Mouse (Mus musculus): ENCODE results near the gene Hcn1. TPM values are rescaled to one million over a fixed set of nuclear protein-coding genes. Genes with fewer than 3 reads are reported as not detected.

The Hcn1 gene
- polyA plus RNA-seq, 1 experiment, result 15.9 TPM

DNA sequence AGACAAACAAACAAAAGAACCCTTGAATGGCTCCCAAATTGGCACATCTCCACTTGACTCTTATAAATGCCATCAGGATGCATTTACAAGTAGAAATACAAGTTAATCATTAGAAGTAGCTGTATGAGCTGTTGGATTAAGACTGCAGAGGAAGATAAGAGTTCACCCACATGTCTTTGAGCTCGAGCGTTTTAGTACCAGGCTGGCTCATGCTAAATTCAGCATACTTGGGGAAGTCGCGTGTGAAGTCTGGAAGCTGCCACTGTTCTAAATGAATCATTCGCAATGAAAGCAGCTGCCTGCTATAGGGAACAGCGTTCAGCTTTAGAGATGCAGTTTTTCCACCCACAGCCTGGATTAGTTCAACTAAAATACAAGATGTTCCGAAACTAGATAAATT is 57.4 kb downstream of the Hcn1 start:
- DNase-seq, result peak; percentile 28 to 40
- Histone ChIP-seq H3K27me3 (ENCODE audit: control insufficient read depth, insufficient read depth, low read length) (no peaks in the 10 kb centered on the region), H3K4me1 (ENCODE audit: control insufficient read depth, insufficient read depth, low read length) (peaks cover 7% of the 10 kb centered on the region; the same call in 1 of the 2 replicates), H3K27ac (ENCODE audit: insufficient read depth, low read length) (no peak overlapping the region), H3K4me3 (replicated peaks; ENCODE audit: insufficient read depth, low read depth, low read length) (no peak overlapping the region)
- 48% methylated on average over 7 of the region's 7 CpGs for WGBS
- TF ChIP-seq POLR2A (IDR thresholded peaks at IDR 0.05; ENCODE audit: borderline replicate concordance, insufficient read depth, low read length), result no peak
- no peak for TF ChIP-seq CTCF (IDR thresholded peaks at IDR 0.05; ENCODE audit: borderline replicate concordance, insufficient read depth, low read depth, low read length)

DNA sequence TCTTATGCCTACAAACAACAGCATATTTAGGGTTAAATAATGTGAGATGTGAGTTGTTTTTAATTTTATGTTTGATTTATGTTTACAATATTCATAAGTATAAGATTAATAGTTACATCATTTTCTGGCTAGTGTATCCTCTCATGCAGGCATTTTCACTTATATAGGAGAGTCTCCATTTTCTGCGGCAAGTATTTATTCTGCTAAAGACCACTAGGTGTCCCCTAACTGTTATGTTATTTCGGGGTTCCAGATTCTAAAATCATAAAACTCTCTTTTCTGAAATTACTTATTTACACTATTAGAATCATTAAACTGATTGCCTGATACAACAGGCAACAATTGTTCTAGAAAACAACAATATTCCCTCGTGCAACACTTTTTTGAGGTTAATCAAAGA is 60.5 kb downstream of the Hcn1 start:
- Histone ChIP-seq H3K27ac (ENCODE audit: insufficient read depth, low read length) (no peak overlapping the region), H3K4me3 (replicated peaks; ENCODE audit: insufficient read depth, low read depth, low read length) (no peak overlapping the region), H3K27me3 (ENCODE audit: control insufficient read depth, insufficient read depth, low read length) (no peaks in the 10 kb centered on the region), H3K4me1 (ENCODE audit: control insufficient read depth, insufficient read depth, low read length) (peaks cover 7% of the 10 kb centered on the region; the same call in 1 of the 2 replicates)
- no peak for TF ChIP-seq CTCF (IDR thresholded peaks at IDR 0.05; ENCODE audit: borderline replicate concordance, insufficient read depth, low read depth, low read length)
- TF ChIP-seq POLR2A (IDR thresholded peaks at IDR 0.05; ENCODE audit: borderline replicate concordance, insufficient read depth, low read length), result no peak
- 83% methylated on average over 3 of the region's 3 CpGs for WGBS
- peak in 1 of 2 experiments; percentile 9 for DNase-seq

DNA sequence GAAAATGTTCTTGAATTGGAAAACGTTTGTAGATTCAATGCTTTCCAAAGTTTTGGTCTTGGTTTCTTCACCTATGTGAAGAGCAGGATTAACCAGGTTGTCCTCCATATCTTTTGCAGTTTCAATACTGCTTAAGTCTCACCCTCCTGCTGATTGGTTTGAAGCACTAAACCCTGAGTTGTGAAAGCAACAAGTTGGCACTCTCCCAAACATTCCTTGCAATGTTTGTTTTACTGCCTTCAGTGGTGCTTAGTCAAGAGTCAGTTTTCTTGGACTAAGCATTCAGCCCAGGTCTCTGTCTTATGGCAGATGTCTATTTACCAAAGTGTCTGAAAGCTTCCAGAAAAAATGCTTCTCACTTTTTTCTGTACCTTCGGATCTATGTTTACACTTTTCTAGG is 67.2 kb downstream of the Hcn1 start:
- WGBS, result 68% methylated on average over 2 of the region's 2 CpGs
- H3K4me3 ChIP-seq (replicated peaks; ENCODE audit: insufficient read depth, low read depth, low read length), result no peak overlapping the region
- H3K27me3 ChIP-seq (ENCODE audit: control insufficient read depth, insufficient read depth, low read length), result no peaks in the 10 kb centered on the region
- no peak for TF ChIP-seq CTCF (IDR thresholded peaks at IDR 0.05; ENCODE audit: borderline replicate concordance, insufficient read depth, low read depth, low read length)
- DNase-seq, result no peak
- no peak overlapping the region for H3K27ac ChIP-seq (ENCODE audit: insufficient read depth, low read length)
- H3K4me1 ChIP-seq (ENCODE audit: control insufficient read depth, insufficient read depth, low read length), result no peaks in the 10 kb centered on the region

DNA sequence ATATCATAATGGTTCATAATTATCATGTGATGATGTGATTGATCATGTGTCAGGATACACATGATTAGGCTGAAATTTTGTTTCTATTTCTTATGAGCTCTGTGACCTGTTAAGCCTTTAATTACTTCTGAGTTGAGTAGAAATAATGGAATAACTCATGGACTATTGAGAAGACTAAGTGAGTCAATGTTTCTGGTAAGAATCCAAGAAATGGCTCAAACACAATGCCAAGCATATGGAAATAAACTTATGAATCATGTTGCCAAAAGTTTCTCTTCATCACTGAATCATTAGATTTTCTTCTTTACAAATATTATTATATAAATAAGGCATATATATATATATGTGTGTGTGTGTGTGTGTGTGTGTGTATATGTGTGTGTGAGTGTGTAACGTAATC is 69.7 kb downstream of the Hcn1 start:
- H3K27ac ChIP-seq (ENCODE audit: insufficient read depth, low read length), result no peak overlapping the region
- 100% methylated on average over 1 of the region's 1 CpGs for WGBS
- DNase-seq, result no peak
- TF ChIP-seq CTCF (IDR thresholded peaks at IDR 0.05; ENCODE audit: borderline replicate concordance, insufficient read depth, low read depth, low read length), result no peak
- no peak for TF ChIP-seq POLR2A (IDR thresholded peaks at IDR 0.05; ENCODE audit: borderline replicate concordance, insufficient read depth, low read length)
- no peak overlapping the region for H3K4me3 ChIP-seq (replicated peaks; ENCODE audit: insufficient read depth, low read depth, low read length)
- no peaks in the 10 kb centered on the region for H3K4me1 ChIP-seq (ENCODE audit: control insufficient read depth, insufficient read depth, low read length)
- no peaks in the 10 kb centered on the region for H3K27me3 ChIP-seq (ENCODE audit: control insufficient read depth, insufficient read depth, low read length)

DNA sequence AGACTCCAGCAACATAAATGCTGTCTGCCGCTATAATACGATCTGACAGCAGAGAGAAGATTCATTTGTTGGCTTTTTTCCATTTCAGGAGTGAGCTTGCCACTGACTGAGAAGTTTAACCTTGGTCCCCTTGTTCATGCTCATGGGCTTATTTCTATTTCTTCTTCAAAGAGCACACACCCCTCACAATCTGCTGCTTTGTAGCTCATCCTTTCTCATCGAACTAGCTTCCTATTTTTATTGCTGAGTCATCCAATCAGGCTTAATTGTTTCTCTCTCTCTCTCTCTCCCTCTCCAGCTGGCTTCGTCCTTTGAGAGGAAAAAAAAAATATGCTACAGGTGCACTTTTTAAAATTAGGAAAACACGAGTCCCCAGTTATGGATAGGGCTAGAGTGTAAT is 74.3 kb downstream of the Hcn1 start:
- DNase-seq, result peak in 1 of 2 experiments; percentile 14
- no peaks in the 10 kb centered on the region for H3K4me1 ChIP-seq (ENCODE audit: control insufficient read depth, insufficient read depth, low read length)
- no peaks in the 10 kb centered on the region for H3K27me3 ChIP-seq (ENCODE audit: control insufficient read depth, insufficient read depth, low read length)
- WGBS, result 38% methylated on average over 5 of the region's 5 CpGs
- H3K4me3 ChIP-seq (replicated peaks; ENCODE audit: insufficient read depth, low read depth, low read length), result no peak overlapping the region
- TF ChIP-seq POLR2A (IDR thresholded peaks at IDR 0.05; ENCODE audit: borderline replicate concordance, insufficient read depth, low read length), result no peak
- no peak for TF ChIP-seq CTCF (IDR thresholded peaks at IDR 0.05; ENCODE audit: borderline replicate concordance, insufficient read depth, low read depth, low read length)
- no peak overlapping the region for H3K27ac ChIP-seq (ENCODE audit: insufficient read depth, low read length)

DNA sequence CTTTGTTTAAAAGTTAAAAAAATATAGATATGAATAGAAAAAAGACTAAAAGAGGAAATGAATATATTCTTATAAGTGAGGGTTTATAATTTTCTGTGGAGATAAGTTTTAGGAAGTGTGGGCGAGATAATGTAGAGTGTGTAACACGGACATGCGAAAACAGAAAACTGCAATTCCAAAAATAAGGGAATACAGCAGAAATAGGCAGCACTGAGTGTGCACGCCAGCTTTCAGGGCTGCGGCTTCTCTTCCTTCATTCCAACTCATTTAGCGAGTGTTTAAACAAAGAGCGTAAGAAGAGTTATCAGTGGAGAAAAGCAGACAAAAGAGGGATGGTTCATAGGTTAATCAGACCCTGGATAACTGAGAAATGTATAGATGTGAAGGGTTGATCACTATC is 85.5 kb downstream of the Hcn1 start:
- no peak overlapping the region for H3K27ac ChIP-seq (ENCODE audit: insufficient read depth, low read length)
- 96% methylated on average over 7 of the region's 7 CpGs for WGBS
- no peaks in the 10 kb centered on the region for H3K4me1 ChIP-seq (ENCODE audit: control insufficient read depth, insufficient read depth, low read length)
- no peaks in the 10 kb centered on the region for H3K27me3 ChIP-seq (ENCODE audit: control insufficient read depth, insufficient read depth, low read length)
- no peak overlapping the region for H3K4me3 ChIP-seq (replicated peaks; ENCODE audit: insufficient read depth, low read depth, low read length)
- DNase-seq, result no peak
- no peak for TF ChIP-seq CTCF (IDR thresholded peaks at IDR 0.05; ENCODE audit: borderline replicate concordance, insufficient read depth, low read depth, low read length)
- no peak for TF ChIP-seq POLR2A (IDR thresholded peaks at IDR 0.05; ENCODE audit: borderline replicate concordance, insufficient read depth, low read length)

DNA sequence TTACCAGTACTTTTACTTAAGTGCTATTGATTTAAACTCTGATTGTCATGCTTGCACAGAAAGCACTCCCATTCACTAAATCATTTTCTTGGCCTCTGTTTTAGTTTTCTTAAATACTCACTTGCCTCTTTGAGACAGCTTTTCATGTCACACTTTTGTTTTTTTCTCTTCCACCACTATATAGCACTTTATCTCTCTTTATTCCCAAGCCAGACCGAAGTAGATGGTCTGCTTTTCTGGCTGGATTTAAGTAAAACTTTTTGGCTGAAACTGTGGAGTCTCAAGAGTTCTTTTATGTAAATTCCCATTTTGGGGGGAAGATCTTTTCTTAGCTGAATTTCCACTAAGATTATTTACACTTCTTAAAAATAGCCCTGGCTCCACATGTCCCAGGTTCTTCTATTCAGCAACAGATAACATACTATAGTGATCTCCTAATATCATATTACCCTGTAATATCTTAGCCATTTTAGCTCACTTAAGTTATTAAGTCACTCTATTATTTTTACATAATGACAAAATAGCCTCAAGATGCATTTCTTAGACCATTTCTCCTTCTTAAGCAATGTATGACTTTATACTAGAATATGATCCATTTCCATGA is 92.7 kb downstream of the Hcn1 start:
- Histone ChIP-seq H3K4me3 (replicated peaks; ENCODE audit: insufficient read depth, low read depth, low read length) (no peak overlapping the region), H3K4me1 (ENCODE audit: control insufficient read depth, insufficient read depth, low read length) (no peaks in the 10 kb centered on the region), H3K27me3 (ENCODE audit: control insufficient read depth, insufficient read depth, low read length) (no peaks in the 10 kb centered on the region), H3K27ac (ENCODE audit: insufficient read depth, low read length) (no peak overlapping the region)
- WGBS, result 85% methylated on average over 1 of the region's 1 CpGs
- TF ChIP-seq POLR2A (IDR thresholded peaks at IDR 0.05; ENCODE audit: borderline replicate concordance, insufficient read depth, low read length) (no peak), CTCF (IDR thresholded peaks at IDR 0.05; ENCODE audit: borderline replicate concordance, insufficient read depth, low read depth, low read length) (no peak)
- DNase-seq, result no peak

DNA sequence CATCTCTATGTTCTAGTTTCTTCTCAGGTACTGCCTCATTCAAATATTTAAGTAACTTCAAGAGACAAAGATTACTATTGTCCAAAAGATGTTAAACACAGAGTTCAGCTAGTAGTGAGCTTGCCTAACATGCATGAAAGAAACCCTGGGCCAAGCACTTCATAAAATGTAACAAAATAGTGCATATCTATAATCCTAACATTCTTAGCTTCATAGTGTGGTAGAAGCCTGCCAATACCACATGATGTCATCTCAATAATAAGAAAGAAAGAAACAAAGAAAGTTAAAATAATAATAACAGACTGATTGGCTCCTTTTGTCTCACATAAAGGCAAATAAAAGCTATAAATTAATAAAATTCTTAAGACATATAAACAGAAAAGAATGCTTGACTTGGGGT is 103.5 kb downstream of the Hcn1 start:
- Histone ChIP-seq H3K4me1 (ENCODE audit: control insufficient read depth, insufficient read depth, low read length) (no peaks in the 10 kb centered on the region; the same call in 1 of the 2 replicates), H3K27ac (ENCODE audit: insufficient read depth, low read length) (no peak overlapping the region), H3K4me3 (replicated peaks; ENCODE audit: insufficient read depth, low read depth, low read length) (no peak overlapping the region), H3K27me3 (ENCODE audit: control insufficient read depth, insufficient read depth, low read length) (no peaks in the 10 kb centered on the region)
- TF ChIP-seq POLR2A (IDR thresholded peaks at IDR 0.05; ENCODE audit: borderline replicate concordance, insufficient read depth, low read length) (no peak), CTCF (IDR thresholded peaks at IDR 0.05; ENCODE audit: borderline replicate concordance, insufficient read depth, low read depth, low read length) (no peak)
- DNase-seq, result no peak
